Mouse (Mus musculus) ES-Bruce4 (cell line): ENCODE measurements around the gene Axdnd1. TPM values are rescaled to one million over a fixed set of nuclear protein-coding genes. Genes with fewer than 3 reads are reported as not detected.

Experiments
- H3K27ac ChIP-seq: 2 replicates; pipeline ENCODE4 v1.5.1; 2012; ENCODE audit warnings: low read length, inconsistent platforms; ENCODE audit not compliant: insufficient read depth
- H3K27me3 ChIP-seq: 2 replicates; pipeline ENCODE4 v1.6.1; 2012; ENCODE audit warnings: mild to moderate bottlenecking, low read length, inconsistent platforms; ENCODE audit not compliant: control insufficient read depth, poor library complexity, insufficient read depth, severe bottlenecking
- H3K36me3 ChIP-seq: 2 replicates; pipeline ENCODE4 v1.6.1; 2012; ENCODE audit warnings: inconsistent platforms, mild to moderate bottlenecking, low read length, moderate library complexity; ENCODE audit not compliant: control insufficient read depth, poor library complexity, insufficient read depth, severe bottlenecking
- H3K4me1 ChIP-seq: one replicate; pipeline ENCODE4 v1.8.1; 2011; ENCODE audit warnings: low read length; ENCODE audit not compliant: control insufficient read depth, insufficient read depth
- H3K4me3 ChIP-seq: 2 replicates; pipeline ENCODE4 v1.5.1; 2011; ENCODE audit warnings: low read depth, mild to moderate bottlenecking, low read length
- H3K9ac ChIP-seq: 2 replicates; pipeline ENCODE4 v1.6.1; 2012; ENCODE audit warnings: low read depth, mild to moderate bottlenecking, inconsistent platforms; ENCODE audit not compliant: poor library complexity, severe bottlenecking
- H3K9me3 ChIP-seq: replicated peaks from 2 replicates; pipeline ENCODE4 v1.6.1; 2012; ENCODE audit warnings: mild to moderate bottlenecking, low read length, inconsistent platforms; ENCODE audit not compliant: control insufficient read depth, poor library complexity, insufficient read depth, severe bottlenecking
- CTCF ChIP-seq: IDR thresholded peaks from one replicate; pipeline ENCODE4 v1.8.1; 2011; ENCODE audit warnings: low read depth, low read length
- EP300 ChIP-seq: IDR thresholded peaks from 2 replicates; pipeline ENCODE4 v1.6.1; 2011; ENCODE audit warnings: low read depth, low read length; ENCODE audit not compliant: insufficient read depth
- POLR2A ChIP-seq: IDR thresholded peaks from one replicate; pipeline ENCODE4 v1.8.1; 2011; ENCODE audit warnings: low read length; ENCODE audit not compliant: insufficient read depth
- polyA plus RNA-seq: library from polyadenylated mRNA; stranded (reverse); fragments of >200 nt; gene quantifications from 2 replicates; pipeline ENCODE4 v1.2.4, GENCODE M21; 2011; ENCODE audit warnings: low read depth; ENCODE audit not compliant: missing spikeins, insufficient read depth, insufficient read length

Axdnd1 gene
- polyA plus RNA-seq, 1 experiment, result 2.9 TPM

DNA sequence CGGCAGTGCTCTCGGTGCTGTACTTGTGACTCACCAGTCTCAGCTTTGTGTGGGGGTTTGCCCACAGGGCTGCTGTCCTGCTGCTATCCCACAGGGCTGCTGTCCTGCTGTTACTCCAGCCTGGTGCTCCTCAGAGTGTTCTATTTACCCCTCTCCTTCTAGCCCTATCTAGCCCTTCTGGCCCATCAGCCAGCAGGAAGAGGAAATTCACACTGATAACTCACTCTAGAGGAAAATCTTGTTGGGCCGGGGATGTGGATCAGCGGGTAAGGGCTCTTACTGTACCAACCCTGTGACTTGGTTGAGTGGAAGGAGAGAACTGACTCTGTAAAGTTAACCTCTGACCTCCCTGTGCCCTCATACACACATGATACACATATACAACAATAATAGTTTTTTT lies 27.8 kb downstream of the Axdnd1 start:
- TF ChIP-seq EP300 (no peak), CTCF (no peak)
- Histone ChIP-seq H3K27ac (no peak overlapping the region), H3K4me1 (no peaks in the 10 kb centered on the region), H3K9ac (no peak overlapping the region), H3K36me3 (no peaks in the 10 kb centered on the region), H3K27me3 (no peaks in the 10 kb centered on the region), H3K4me3 (no peak overlapping the region), H3K9me3 (no peaks in the 10 kb centered on the region)

DNA sequence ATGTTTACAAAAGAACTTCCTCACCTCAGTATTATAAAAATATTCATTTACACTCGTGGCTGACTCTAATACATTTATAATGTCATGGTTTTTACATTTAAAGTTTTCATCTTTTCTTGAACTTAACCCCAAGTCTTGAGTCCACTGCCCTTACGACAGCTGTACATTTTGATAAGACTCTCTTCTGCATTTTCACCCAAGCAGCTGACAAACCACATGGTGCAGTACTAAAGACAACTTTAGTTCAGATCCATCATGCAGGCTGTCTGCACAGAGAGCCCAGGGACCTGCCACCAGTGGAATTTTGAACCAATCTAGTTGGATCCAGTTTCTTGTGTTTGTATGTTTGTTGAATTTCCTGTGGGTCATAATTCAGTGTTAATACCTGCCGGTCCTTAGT lies 34.1 kb downstream of the Axdnd1 start:
- no peaks in the 10 kb centered on the region for H3K36me3 ChIP-seq
- no peak overlapping the region for H3K9ac ChIP-seq
- TF ChIP-seq POLR2A, result no peak
- no peak for TF ChIP-seq EP300
- TF ChIP-seq CTCF, result no peak
- no peaks in the 10 kb centered on the region for H3K27me3 ChIP-seq
- H3K4me1 ChIP-seq, result no peaks in the 10 kb centered on the region
- no peak overlapping the region for H3K27ac ChIP-seq
- no peak overlapping the region for H3K4me3 ChIP-seq
- H3K9me3 ChIP-seq, result no peaks in the 10 kb centered on the region

DNA sequence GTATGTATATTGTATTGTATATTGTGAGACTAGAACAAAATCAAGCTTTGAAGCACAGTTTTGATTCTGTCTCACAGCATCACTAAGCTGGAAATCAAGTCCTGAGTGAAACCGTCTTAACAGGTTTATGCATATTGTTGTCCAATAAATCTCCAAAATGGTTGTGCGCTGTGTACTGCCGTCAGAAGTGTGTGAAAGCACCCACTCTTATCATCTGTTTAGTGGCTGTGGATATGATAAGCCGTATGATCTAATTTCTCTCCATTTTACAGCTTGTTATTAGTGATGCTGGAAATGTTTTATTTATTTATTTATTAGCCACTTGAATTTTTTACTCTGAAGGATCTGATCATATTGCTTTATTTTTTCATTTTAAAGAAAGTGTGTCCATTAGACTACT lies 34.7 kb downstream of the Axdnd1 start:
- Histone ChIP-seq H3K4me3 (no peak overlapping the region), H3K9ac (no peak overlapping the region), H3K36me3 (no peaks in the 10 kb centered on the region), H3K27ac (no peak overlapping the region), H3K27me3 (no peaks in the 10 kb centered on the region), H3K4me1 (no peaks in the 10 kb centered on the region), H3K9me3 (no peaks in the 10 kb centered on the region)
- TF ChIP-seq POLR2A (no peak), EP300 (no peak), CTCF (no peak)

DNA sequence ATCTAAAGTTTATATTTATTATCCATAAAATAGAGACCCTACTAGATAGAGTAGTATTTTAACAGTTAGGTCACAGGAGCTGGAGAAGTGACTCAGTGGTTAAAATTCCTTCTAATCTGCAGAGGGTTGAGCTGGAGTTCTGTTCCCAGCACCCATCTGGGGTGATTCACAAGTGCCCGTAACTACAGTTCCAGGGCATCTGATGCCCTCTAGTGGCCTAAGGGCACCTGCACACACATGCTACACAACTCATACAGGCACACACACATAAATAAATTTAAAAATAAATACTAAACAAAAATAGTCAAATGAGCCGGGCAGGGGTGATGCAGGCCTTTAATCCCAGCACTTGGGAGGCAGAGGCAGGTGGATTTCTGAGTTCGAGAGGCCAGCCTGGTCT lies 39.7 kb downstream of the Axdnd1 start:
- Histone ChIP-seq H3K9me3 (no peaks in the 10 kb centered on the region), H3K4me1 (no peaks in the 10 kb centered on the region), H3K27me3 (no peaks in the 10 kb centered on the region), H3K36me3 (no peaks in the 10 kb centered on the region), H3K27ac (no peak overlapping the region), H3K4me3 (no peak overlapping the region), H3K9ac (no peak overlapping the region)
- TF ChIP-seq EP300 (no peak), CTCF (peak; percentile 38)

DNA sequence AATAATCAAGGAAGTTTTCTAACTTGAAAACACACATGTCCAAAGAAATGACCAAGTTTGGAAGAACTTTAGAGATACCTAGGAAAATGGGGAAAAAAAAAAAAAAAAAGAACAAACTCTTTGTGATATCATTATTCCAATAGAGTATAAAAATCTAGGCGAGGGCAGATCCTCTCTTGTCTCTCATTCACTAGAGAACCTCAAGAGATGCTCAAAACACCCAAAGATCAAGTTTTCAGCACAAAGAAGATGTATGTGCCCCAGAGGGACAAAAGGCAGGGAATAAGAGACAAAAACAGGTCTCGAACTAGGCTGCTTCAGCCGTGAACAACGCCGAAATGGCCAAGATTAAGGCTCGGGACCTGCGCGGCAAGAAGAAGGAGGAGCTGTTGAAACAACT lies 55.2 kb downstream of the Axdnd1 start, which contains the start of gene Gm2000:
TSS of gene Gm2000 (plus strand) at position 301 of the 400 bp plus-strand sequence.
- Histone ChIP-seq H3K4me3 (no peak within 1 kb of the TSS), H3K9me3 (peaks cover 2% of the 10 kb centered on the region; the same call in 1 of the 2 replicates), H3K4me1 (no peaks in the 10 kb centered on the region), H3K27ac (no peak within 1 kb of the TSS), H3K36me3 (no peaks in the 10 kb centered on the region), H3K9ac (no peak within 1 kb of the TSS), H3K27me3 (no peaks in the 10 kb centered on the region; the same call in 1 of the 2 replicates)
- TF ChIP-seq POLR2A, result no peak

DNA sequence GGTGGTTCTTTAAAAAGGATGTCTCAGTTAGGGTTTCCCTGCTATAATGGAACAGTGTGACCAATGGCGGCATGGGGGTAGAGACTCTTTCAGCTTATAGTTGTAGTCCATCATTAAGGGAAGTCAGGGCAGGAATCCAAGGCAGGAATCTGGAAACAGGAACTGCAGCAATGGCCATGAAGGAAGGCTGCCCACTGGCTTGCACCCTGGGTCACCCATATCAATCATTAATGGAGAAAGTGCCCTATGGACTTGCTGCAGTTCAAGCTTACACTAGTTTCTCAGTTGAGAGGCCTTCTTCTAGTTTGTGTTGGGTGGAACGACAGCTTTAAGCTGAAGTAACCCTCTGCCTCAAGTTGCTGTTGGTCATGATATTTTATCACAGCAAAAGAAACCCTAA lies 68.5 kb downstream of the Axdnd1 start:
- Histone ChIP-seq H3K9me3 (no peaks in the 10 kb centered on the region), H3K36me3 (no peaks in the 10 kb centered on the region), H3K4me1 (no peaks in the 10 kb centered on the region), H3K9ac (no peak overlapping the region), H3K27me3 (no peaks in the 10 kb centered on the region), H3K27ac (no peak overlapping the region), H3K4me3 (no peak overlapping the region)
- TF ChIP-seq POLR2A (no peak), CTCF (no peak), EP300 (no peak)

DNA sequence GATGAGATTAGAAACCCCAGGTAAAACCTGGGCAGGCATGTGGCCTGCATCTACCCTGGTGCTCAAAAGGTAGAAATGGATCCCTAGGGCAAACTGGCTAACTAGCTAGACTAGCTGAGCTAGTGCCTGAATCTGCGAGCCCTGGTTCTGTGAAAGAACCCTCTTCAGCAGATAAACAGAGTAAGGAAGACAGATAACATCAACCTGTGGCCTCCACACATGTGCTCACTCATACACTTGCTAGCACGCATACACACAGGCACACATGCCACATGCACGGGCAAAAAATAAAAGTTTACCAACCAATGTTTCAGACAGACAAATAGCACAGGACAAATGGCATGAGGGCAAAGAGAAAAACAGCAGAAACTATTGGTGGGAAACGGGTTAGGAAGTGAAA lies 70.5 kb downstream of the Axdnd1 start:
- Histone ChIP-seq H3K4me3 (no peak overlapping the region), H3K9me3 (no peaks in the 10 kb centered on the region), H3K9ac (no peak overlapping the region), H3K36me3 (no peaks in the 10 kb centered on the region), H3K27ac (no peak overlapping the region), H3K4me1 (no peaks in the 10 kb centered on the region), H3K27me3 (no peaks in the 10 kb centered on the region)
- no peak for TF ChIP-seq EP300
- TF ChIP-seq CTCF, result no peak
- TF ChIP-seq POLR2A, result no peak
